Mouse (Mus musculus) spleen, adult 2 months (tissue): Measurements from ENCODE around the gene Ffar4.

Experiments used
- CTCF ChIP-seq: fragments of 200-500 bp; IDR thresholded peaks from 2 replicates; pipeline ENCODE4 v1.5.1; 2011; ENCODE audit warnings: mild to moderate bottlenecking, inconsistent platforms; ENCODE audit not compliant: insufficient read depth, insufficient read length, insufficient replicate concordance; ENCODE audit errors: extremely low read depth
- POLR2A ChIP-seq: fragments of 200-500 bp; IDR thresholded peaks from 2 replicates; pipeline ENCODE4 v1.6.1; 2011; ENCODE audit warnings: low read depth, low read length, inconsistent platforms

- no peak for TF ChIP-seq CTCF
- no peak for TF ChIP-seq POLR2A
These were observed 23.4 kb downstream of the Ffar4 start for GRCm38 (mm10) chr19:38120123-38120760.
